Mouse (Mus musculus) lung, embryonic 14.5 days (tissue): ENCODE measurements around the gene Vpreb3. TPM values are rescaled to one million over a fixed set of nuclear protein-coding genes. Genes with fewer than 3 reads are reported as not detected.

Experiments
- ATAC-seq: fragments of 200-750 bp; cut with Nextera tagmentation; 2 replicates; pipeline ENCODE4 v1.8.0; 2017; ENCODE audit warnings: mild to moderate bottlenecking, moderate TSS enrichment, moderate library complexity; ENCODE audit not compliant: insufficient read depth
- DNase-seq: peaks from one replicate; pipeline ENCODE4 v3.0.0-alpha.2; 2015
- H3K27ac ChIP-seq: fragments of 300-500 bp; sonication (generic); 2 replicates; pipeline ENCODE4 v1.5.1; 2014; ENCODE audit warnings: low read depth, mild to moderate bottlenecking, moderate library complexity
- H3K27me3 ChIP-seq: fragments of 300-500 bp; sonication (generic); 2 replicates; pipeline ENCODE4 v1.6.1; 2014; ENCODE audit warnings: low read length, control low read depth; ENCODE audit not compliant: insufficient read depth
- H3K36me3 ChIP-seq: fragments of 300-500 bp; sonication (generic); 2 replicates; pipeline ENCODE4 v1.6.1; 2014; ENCODE audit warnings: control low read depth; ENCODE audit not compliant: insufficient read depth
- H3K4me1 ChIP-seq: fragments of 300-500 bp; sonication (generic); 2 replicates; pipeline ENCODE4 v1.6.1; 2014; ENCODE audit warnings: antibody characterized with exemption, control low read depth; ENCODE audit not compliant: insufficient read depth
- H3K4me2 ChIP-seq: fragments of 300-500 bp; sonication (generic); 2 replicates; pipeline ENCODE4 v1.6.1; 2014; ENCODE audit warnings: mild to moderate bottlenecking
- H3K4me3 ChIP-seq: fragments of 300-500 bp; sonication (generic); 2 replicates; pipeline ENCODE4 v1.5.1; 2014; ENCODE audit warnings: low read depth, low read length
- H3K9ac ChIP-seq: fragments of 300-500 bp; sonication (generic); 2 replicates; pipeline ENCODE4 v1.6.1; 2014
- H3K9me3 ChIP-seq: fragments of 300-500 bp; sonication (generic); 2 replicates; pipeline ENCODE4 v1.6.1; 2016; ENCODE audit warnings: low read depth, low read length, control low read depth
- CTCF ChIP-seq: IDR thresholded peaks from 2 replicates; pipeline ENCODE4 v1.5.1; 2016; ENCODE audit warnings: antibody characterized with exemption, low read depth
- WGBS: fragments of 180-500 bp; shearing (Covaris S2); extraction: QIAGEN DNeasy Blood & Tissue Kit; methylation state at CpG from one replicate; pipeline ENCODE4 v1.1.7; 2014; 5-methylcytosine and 5-hydroxymethylcytosine counted together
- polyA plus RNA-seq: library from polyadenylated mRNA; unstranded; fragments of >200 nt; fragmentation: Nextera tagmentation; extraction: Ambion mirVana; gene quantifications from 2 replicates; pipeline ENCODE4 v1.2.1, GENCODE M21; 2014

Gene Vpreb3
- polyA plus RNA-seq, 1 experiment from 2014 or later, result 0.63 TPM

GRCm38 (mm10) chr10:75939481-75940234 lies 3.2 kb upstream of the Vpreb3 start:
- no peak for DNase-seq
- H3K4me2 ChIP-seq, result no peak overlapping the region
- H3K27ac ChIP-seq, result no peak overlapping the region; the same call in 1 of the 2 replicates
- H3K4me1 ChIP-seq, result no peaks in the 10 kb centered on the region; the same call in 1 of the 2 replicates
- H3K36me3 ChIP-seq, result no peaks in the 10 kb centered on the region
- H3K27me3 ChIP-seq, result peaks cover 18% of the 10 kb centered on the region
- H3K9ac ChIP-seq, result no peak overlapping the region
- H3K4me3 ChIP-seq, result peak overlapping the region; percentile 17; the same call in 1 of the 2 replicates
- no peak for TF ChIP-seq CTCF
- no peaks in the 10 kb centered on the region for H3K9me3 ChIP-seq
- WGBS, result 53% methylated on average over 9 of the region's 9 CpGs
- no peak for ATAC-seq

GRCm38 (mm10) chr10:75940520-75940919 lies 2.3 kb upstream of the Vpreb3 start, which contains the start of gene Gm867:
Gm867 (minus strand) TSS chr10:75940672.
- H3K9me3 ChIP-seq, result no peaks in the 10 kb centered on the region
- H3K4me1 ChIP-seq, result no peaks in the 10 kb centered on the region; the same call in 1 of the 2 replicates
- DNase-seq (no peak), ATAC-seq (no peak)
- TF ChIP-seq CTCF, result no peak
- H3K4me3 ChIP-seq, result peak within 1 kb of the TSS; percentile 17; the same call in 1 of the 2 replicates
- no peak within 1 kb of the TSS; the same call in 1 of the 2 replicates for H3K27ac ChIP-seq
- H3K9ac ChIP-seq, result no peak within 1 kb of the TSS
- no peaks in the 10 kb centered on the region for H3K36me3 ChIP-seq
- WGBS, result 70% methylated on average over 5 of the region's 5 CpGs
- H3K27me3 ChIP-seq, result peaks cover 13% of the 10 kb centered on the region
- H3K4me2 ChIP-seq, result no peak within 1 kb of the TSS

GRCm38 (mm10) chr10:75941042-75941824 lies 1.6 kb upstream of the Vpreb3 start:
- no peak overlapping the region for H3K4me3 ChIP-seq
- no peak for TF ChIP-seq CTCF
- no peak overlapping the region for H3K9ac ChIP-seq
- H3K27ac ChIP-seq, result no peak overlapping the region
- peaks cover 6% of the 10 kb centered on the region for H3K27me3 ChIP-seq
- H3K36me3 ChIP-seq, result no peaks in the 10 kb centered on the region
- ATAC-seq (no peak), DNase-seq (no peak)
- no peaks in the 10 kb centered on the region for H3K9me3 ChIP-seq
- no peaks in the 10 kb centered on the region; the same call in 1 of the 2 replicates for H3K4me1 ChIP-seq
- 68% methylated on average over 9 of the region's 9 CpGs for WGBS
- H3K4me2 ChIP-seq, result no peak overlapping the region

GRCm38 (mm10) chr10:75944066-75944772 lies 1.4 kb downstream of the Vpreb3 start:
- peak overlapping the region; percentile 5; the same call in 1 of the 2 replicates for H3K4me2 ChIP-seq
- H3K27me3 ChIP-seq, result no peaks in the 10 kb centered on the region
- no peak for TF ChIP-seq CTCF
- H3K9ac ChIP-seq, result no peak overlapping the region
- no peaks in the 10 kb centered on the region for H3K4me1 ChIP-seq
- no peak overlapping the region for H3K4me3 ChIP-seq
- H3K27ac ChIP-seq, result peak overlapping the region; percentile 70
- peak; percentile 88 for DNase-seq
- H3K36me3 ChIP-seq, result no peaks in the 10 kb centered on the region
- peak; percentile 77 for ATAC-seq
- WGBS, result 24% methylated on average over 11 of the region's 11 CpGs
- no peaks in the 10 kb centered on the region for H3K9me3 ChIP-seq

GRCm38 (mm10) chr10:75945213-75945612 lies 2.4 kb downstream of the Vpreb3 start:
- no peak for TF ChIP-seq CTCF
- WGBS, result 92% methylated on average over 7 of the region's 7 CpGs
- H3K27ac ChIP-seq, result no peak overlapping the region
- H3K9ac ChIP-seq, result no peak overlapping the region
- H3K4me2 ChIP-seq, result no peak overlapping the region
- H3K9me3 ChIP-seq, result no peaks in the 10 kb centered on the region
- peaks cover 5% of the 10 kb centered on the region; the same call in 1 of the 2 replicates for H3K27me3 ChIP-seq
- DNase-seq (no peak), ATAC-seq (no peak)
- H3K4me1 ChIP-seq, result no peaks in the 10 kb centered on the region
- H3K36me3 ChIP-seq, result no peaks in the 10 kb centered on the region
- no peak overlapping the region for H3K4me3 ChIP-seq

GRCm38 (mm10) chr10:75945896-75946295 lies 3.0 kb downstream of the Vpreb3 start:
- H3K9ac ChIP-seq, result no peak overlapping the region
- H3K4me2 ChIP-seq, result no peak overlapping the region
- no peak overlapping the region for H3K4me3 ChIP-seq
- H3K27ac ChIP-seq, result no peak overlapping the region
- H3K9me3 ChIP-seq, result no peaks in the 10 kb centered on the region
- H3K4me1 ChIP-seq, result no peaks in the 10 kb centered on the region
- 57% methylated on average over 7 of the region's 7 CpGs for WGBS
- no peak for TF ChIP-seq CTCF
- H3K27me3 ChIP-seq, result peaks cover 5% of the 10 kb centered on the region; the same call in 1 of the 2 replicates
- DNase-seq (no peak), ATAC-seq (no peak)
- no peaks in the 10 kb centered on the region for H3K36me3 ChIP-seq
